Mouse (Mus musculus): ENCODE data around the gene Dock4.

Dock4 gene

GRCm38 (mm10) chr12:40462693-40463235 lies 17.0 kb downstream of the Dock4 start:
- in situ Hi-C loops (cut with MboI, MseI): no loop called here

DNA sequence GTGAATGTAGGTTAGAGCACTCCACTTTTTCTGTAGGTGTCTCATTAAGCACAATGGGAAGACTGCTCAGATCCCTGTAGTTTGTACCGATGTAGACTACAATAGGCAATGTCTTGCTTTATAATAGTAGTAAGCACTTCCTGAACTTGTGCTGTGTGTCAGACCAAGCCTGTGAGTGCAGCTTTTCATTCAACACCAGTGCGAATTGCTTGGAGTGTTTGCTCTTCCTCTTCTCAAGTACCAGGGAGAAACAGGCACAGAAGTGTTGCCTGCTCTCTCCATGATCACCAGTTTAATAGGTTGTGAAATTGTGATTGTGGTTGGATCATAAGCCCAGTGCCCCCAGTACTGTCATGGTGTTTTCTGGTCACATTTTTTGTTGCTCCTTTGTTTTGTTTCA lies 18.1 kb downstream of the Dock4 start:
- in situ Hi-C loops (cut with MboI, MseI): no loop called here

DNA sequence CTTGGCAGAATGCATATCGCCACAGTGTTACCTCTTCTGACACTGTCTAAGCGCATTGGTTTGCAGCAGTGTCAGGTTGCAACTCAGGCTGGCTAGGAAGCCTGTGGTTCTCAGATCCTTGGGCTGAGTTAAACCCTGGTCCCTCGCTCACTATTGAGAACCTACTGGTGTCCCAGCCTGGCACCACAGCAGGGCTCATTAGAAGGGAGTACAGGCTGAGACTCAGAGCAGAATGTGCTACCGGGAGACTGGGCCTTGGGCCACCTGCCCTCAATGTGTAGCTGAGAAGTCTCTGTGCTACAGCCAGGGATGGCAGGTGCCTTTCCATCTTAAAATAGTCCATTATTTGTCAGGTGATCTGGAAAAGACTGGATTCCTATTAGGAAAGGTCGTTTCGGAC lies 18.5 kb downstream of the Dock4 start:
- in situ Hi-C loops (cut with MboI, MseI): no loop called here

DNA sequence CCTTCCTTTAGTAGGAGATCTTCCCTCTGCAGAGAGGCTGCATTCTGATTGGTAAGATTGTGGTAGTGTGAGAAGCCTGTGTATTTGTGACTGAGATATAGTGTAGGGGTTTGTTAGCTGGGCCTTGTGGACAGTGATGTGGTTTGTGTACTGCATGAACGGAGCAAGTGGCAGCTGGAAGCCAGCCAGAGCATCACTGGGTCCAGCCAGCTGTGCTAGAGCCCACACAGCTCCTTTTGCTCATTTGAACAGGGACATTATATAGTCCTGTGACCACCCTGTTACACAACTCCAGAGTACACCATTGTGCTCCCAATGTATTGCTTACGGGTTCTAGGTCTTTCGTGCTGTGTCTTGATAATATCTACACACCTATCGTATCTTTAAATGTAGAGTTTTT lies 22.5 kb downstream of the Dock4 start:
- in situ Hi-C loops (cut with MboI, MseI): no loop called here

GRCm38 (mm10) chr12:40469009-40469408 lies 23.3 kb downstream of the Dock4 start:
- in situ Hi-C loops (cut with MboI, MseI): no loop called here

- in situ Hi-C loops (cut with MboI, MseI): no loop called here
These were observed 26.1 kb downstream of the Dock4 start for GRCm38 (mm10) chr12:40471649-40472399.

DNA sequence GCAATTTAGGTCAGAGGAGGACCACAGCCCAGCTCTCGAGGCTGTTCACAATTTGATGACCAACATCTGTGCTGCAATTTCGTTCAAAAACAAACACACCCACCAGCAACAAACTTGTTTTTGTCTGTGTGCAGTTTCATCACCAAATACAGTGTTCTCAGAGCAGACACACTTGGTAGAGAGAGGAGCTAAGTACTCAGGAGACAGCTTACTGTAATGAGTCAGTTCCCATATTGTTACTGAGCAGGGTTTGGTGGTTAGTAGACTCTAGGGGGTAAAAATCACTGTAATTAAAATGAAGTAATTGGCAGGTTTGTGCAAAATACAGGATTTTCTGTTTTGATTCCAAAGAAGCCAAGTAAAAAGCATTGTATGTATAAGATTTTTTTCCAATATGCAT lies 28.0 kb downstream of the Dock4 start:
- in situ Hi-C loops (cut with MboI, MseI): no loop called here

DNA sequence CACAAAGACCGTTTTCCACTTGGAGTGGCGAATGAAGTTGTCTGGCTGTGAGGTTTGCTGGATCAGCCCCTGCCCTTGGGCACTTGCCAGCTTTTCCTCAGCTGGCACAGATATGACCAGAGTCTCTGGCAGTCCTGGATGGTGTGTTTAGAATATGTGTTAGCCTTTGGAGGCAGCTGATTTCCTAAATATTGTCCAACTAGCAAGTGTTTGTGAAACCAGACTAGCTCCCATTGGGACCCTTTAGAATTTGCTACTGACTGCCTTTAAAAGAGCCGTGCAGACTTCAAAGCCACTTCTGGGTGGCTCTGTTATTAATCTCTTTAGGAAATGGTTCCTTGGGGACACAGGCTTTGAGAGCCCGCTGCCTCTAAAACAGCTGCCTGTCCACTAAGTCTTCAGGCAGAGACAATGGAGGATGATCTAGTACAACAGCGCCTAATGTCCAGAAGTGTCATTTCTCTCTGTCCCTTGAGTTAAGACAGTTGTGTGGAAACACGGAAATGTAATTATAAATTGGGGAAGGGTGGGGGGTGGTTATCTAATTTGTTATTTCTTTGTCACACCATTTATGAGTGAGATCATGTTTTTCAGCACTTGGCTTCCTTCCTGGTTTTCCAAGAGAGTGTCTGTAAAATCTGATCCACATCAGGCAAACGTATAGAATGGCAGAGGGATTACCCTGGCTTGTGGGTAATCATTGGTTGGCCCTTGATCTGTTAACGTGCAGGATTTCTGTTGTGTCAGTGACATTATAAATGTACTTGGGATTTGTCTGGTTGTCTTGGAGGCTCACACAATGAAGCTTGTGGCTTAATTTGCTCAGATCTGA lies 32.1 kb downstream of the Dock4 start:
- in situ Hi-C loops (cut with MboI, MseI): no loop called here

GRCm38 (mm10) chr12:40484224-40484623 lies 38.5 kb downstream of the Dock4 start:
- in situ Hi-C loops (cut with MboI, MseI): no loop called here

DNA sequence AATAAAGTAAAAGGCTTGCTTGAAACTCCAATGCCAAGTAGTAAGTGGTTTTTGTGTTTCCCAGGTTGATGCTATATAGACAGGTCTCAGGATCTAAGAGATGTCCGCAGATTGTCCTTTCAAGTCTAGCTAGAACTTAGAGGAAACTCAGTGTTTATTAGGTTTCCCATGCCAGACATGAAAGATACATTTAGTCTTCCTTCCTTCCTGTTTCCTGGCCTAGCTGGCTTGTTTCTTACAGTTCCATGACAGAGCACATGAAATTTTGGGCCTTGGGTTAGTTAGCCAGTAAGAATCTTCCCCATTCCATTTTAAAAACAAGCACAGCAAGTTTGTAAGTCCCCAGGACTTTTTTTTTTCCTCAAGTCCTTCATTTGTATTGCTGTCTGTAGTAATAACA lies 39.5 kb downstream of the Dock4 start:
- in situ Hi-C loops (cut with MboI, MseI): no loop called here

DNA sequence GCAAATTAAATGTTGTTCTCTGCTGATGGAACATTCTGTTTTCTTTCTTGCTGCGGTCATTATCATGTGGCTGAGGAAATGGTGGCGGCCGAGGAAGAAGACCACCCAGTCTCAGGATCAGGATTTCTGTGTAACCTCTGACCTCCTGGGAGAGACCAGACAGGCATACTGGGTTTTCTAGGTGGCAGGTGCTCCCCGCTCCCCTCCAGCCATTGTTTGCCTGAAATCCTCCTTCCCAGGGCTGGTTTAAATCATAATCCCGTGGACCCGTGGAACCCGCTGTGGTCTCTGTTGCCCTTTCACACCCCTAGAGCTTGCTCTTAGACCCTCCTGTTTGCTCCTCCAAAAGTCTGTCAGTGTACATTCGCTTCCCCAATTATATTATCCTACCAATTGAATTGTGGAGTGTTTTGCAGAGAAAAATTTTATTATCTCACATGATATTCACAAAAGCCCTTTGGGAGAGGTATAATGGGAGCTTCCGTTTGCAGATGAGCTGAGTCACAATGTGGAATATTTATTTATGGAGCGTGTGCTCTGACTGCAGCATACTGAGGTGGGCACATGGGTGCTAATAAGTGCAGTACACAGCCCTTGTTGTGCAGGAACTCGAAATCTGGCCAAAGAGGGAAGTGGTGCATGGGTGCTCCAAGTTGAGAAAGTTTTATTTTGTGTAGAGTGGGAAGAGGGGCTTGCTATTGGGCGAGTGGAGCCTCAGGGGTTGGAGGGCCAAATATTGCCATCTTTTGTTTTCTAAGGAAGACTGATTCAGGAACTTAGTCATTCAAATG lies 40.5 kb downstream of the Dock4 start:
- in situ Hi-C loops (cut with MboI, MseI): no loop called here

- in situ Hi-C loops (cut with MboI, MseI): no loop called here
These were observed 50.6 kb downstream of the Dock4 start for GRCm38 (mm10) chr12:40496387-40496786.

DNA sequence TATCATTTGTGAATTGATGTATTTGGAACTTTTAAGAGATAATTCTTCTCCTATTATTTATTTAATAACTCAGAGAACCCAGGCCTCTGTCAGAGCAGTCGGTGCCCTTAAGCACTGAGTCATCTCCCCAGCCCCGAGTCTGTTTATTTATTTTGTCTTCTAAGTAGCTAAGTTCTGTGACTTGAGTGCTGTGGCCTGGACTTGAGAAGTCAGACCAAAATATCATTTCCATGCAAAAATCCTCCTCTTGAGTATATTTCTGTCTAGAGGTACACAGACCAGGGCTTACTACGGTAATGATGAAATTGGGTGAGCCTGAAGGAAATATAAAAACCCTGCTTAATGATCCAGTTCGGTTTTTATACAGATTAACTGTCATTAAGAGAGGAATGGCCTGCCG lies 52.1 kb downstream of the Dock4 start:
- in situ Hi-C loops (cut with MboI, MseI): no loop called here

- in situ Hi-C loops (cut with MboI, MseI): no loop called here
These were observed 52.5 kb downstream of the Dock4 start for GRCm38 (mm10) chr12:40498250-40498671.

- in situ Hi-C loops (cut with MboI, MseI): no loop called here
These were observed 53.3 kb downstream of the Dock4 start for GRCm38 (mm10) chr12:40498928-40499626.

GRCm38 (mm10) chr12:40499627-40500329 lies 54.0 kb downstream of the Dock4 start:
- in situ Hi-C loops (cut with MboI, MseI): no loop called here

- in situ Hi-C loops (cut with MboI, MseI): no loop called here
These were observed 55.4 kb downstream of the Dock4 start for GRCm38 (mm10) chr12:40501141-40501540.

GRCm38 (mm10) chr12:40503520-40503919 lies 57.8 kb downstream of the Dock4 start:
- in situ Hi-C loops (cut with MboI, MseI): no loop called here

DNA sequence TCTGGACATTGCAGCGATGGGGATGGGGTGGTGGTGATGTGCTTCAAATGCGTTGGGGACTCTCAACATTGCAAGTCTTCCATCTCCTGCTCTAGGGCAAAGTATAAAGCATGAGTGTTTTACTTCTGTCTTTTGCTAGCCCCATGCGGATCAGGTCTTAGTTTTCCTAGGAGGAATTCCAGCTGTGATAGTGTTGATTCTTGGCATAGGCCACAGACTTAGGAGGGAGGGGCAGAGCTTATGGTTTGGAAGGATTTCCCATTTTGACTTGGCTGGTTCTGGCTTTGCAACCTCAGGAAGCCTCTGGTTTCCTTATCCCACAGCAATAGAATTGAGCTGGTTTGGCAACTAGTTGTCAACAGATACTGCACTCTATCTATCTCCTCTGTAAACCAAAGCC lies 58.9 kb downstream of the Dock4 start:
- in situ Hi-C loops (cut with MboI, MseI): no loop called here

GRCm38 (mm10) chr12:40507823-40508390 lies 62.2 kb downstream of the Dock4 start:
- in situ Hi-C loops (cut with MboI, MseI): no loop called here

Measured in T-helper 2 cell (primary cell).